ENCODE assay signal across 9 mouse cellular contexts in the genomic region with DNA sequence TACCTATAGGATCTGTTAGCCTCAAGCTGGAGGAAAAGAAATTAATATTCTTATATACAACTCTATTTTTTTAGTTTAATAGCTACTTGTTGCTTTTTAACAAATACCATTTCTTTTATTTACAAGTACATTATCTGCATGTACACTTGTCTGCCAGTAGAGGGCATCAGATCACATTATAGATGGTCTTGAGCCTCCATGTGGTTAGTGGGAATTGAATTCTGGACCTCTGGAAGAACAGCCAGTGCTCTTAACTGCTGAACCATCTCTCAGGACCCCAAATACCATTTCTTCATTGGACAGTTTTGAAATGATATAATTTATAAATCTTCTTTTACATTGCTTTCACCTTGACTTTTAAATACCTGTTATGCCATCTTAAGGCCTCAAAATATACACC. TPM values are rescaled to one million over a fixed set of nuclear protein-coding genes. Genes with fewer than 3 reads are reported as not detected.
DNase-seq lines count a peak whose midpoint lies in the region; ATAC-seq and TF ChIP-seq lines count a peak whose summit lies in the region.
"Had no signal": no experiment of that assay in that cellular context is flagged by ENCODE, and none has a peak within 500 bp of the region (broad histone marks: within the 10 kb centered on the region; RNA-seq: fewer than 3 reads in every experiment).

No protein-coding gene starts in this region.

- no peak overlapping the region for H3K4me2 ChIP-seq in embryonic facial prominence, embryonic 11.5 days (ENCODE audit: low read depth, low read length)
- no peak overlapping the region for H3K4me2 ChIP-seq in liver, postnatal 0 days (ENCODE audit: low read depth, low read length)
- H3K4me2 ChIP-seq in liver, embryonic 11.5 days = no peak overlapping the region
- H3K4me2 ChIP-seq: limb, embryonic 12.5 days had no signal

- no peaks in the 10 kb centered on the region for H3K36me3 ChIP-seq in embryonic facial prominence, embryonic 11.5 days (replicated peaks; ENCODE audit: control insufficient read depth, insufficient read depth, low read depth, low read length)
- peaks cover 4% of the 10 kb centered on the region; the same call in 1 of the 2 replicates for H3K36me3 ChIP-seq in embryonic facial prominence, embryonic 10.5 days (replicated peaks)
- no peaks in the 10 kb centered on the region for H3K36me3 ChIP-seq in liver, postnatal 0 days (replicated peaks; ENCODE audit: insufficient read depth, low read length)
- H3K36me3 ChIP-seq in liver, embryonic 11.5 days (ENCODE audit: control insufficient read depth, insufficient read depth, low read length) = no peaks in the 10 kb centered on the region
- H3K36me3 ChIP-seq: limb, embryonic 12.5 days had no signal

- H3K9me3 ChIP-seq in embryonic facial prominence, embryonic 11.5 days (replicated peaks; ENCODE audit: control insufficient read depth, low read length) = no peaks in the 10 kb centered on the region
- no peaks in the 10 kb centered on the region; the same call in 1 of the 2 replicates for H3K9me3 ChIP-seq in embryonic facial prominence, embryonic 10.5 days
- no peaks in the 10 kb centered on the region for H3K9me3 ChIP-seq in liver, postnatal 0 days (ENCODE audit: low read length)
- no peaks in the 10 kb centered on the region for H3K9me3 ChIP-seq in liver, embryonic 11.5 days (ENCODE audit: control insufficient read depth, low read length)

- H3K4me1 ChIP-seq in embryonic facial prominence, embryonic 11.5 days (ENCODE audit: control insufficient read depth, insufficient read depth, low read length) = no peaks in the 10 kb centered on the region
- H3K4me1 ChIP-seq in embryonic facial prominence, embryonic 10.5 days = no peaks in the 10 kb centered on the region
- H3K4me1 ChIP-seq in liver, postnatal 0 days (ENCODE audit: insufficient read depth) = no peaks in the 10 kb centered on the region
- no peaks in the 10 kb centered on the region for H3K4me1 ChIP-seq in liver, embryonic 11.5 days (replicated peaks; ENCODE audit: control insufficient read depth, insufficient read depth, low read length)
- H3K4me1 ChIP-seq: limb, embryonic 12.5 days had no signal

- peak; percentile 53 for DNase-seq in embryonic facial prominence, embryonic 11.5 days (ENCODE audit: low spot score)
- DNase-seq in embryonic facial prominence, embryonic 10.5 days (ENCODE audit: low spot score) = no peak
- no peak for DNase-seq in liver, postnatal 0 days
- no peak for DNase-seq in liver, embryonic 11.5 days (ENCODE audit: low spot score)
- DNase-seq in ZHBTc4 (ENCODE audit: low read depth, low spot score) = peak; percentile 33
- no peak for DNase-seq in frontal cortex, adult 2 months (ENCODE audit: extremely low spot score in 1 of 2, low spot score in 1 of 2)
- DNase-seq in left cerebral cortex, adult 9 months (ENCODE audit: low spot score in 2 of 2) = no peak

- TF ChIP-seq EP300 in liver, postnatal 0 days (IDR thresholded peaks at IDR 0.05; ENCODE audit: low read depth) = no peak

- H3K9ac ChIP-seq in embryonic facial prominence, embryonic 11.5 days (replicated peaks; ENCODE audit: low read length) = no peak overlapping the region
- no peak overlapping the region for H3K9ac ChIP-seq in liver, postnatal 0 days (replicated peaks)
- no peak overlapping the region for H3K9ac ChIP-seq in liver, embryonic 11.5 days (ENCODE audit: low read depth, low read length)
- H3K9ac ChIP-seq: limb, embryonic 12.5 days had no signal

- no peak overlapping the region for H3K4me3 ChIP-seq in embryonic facial prominence, embryonic 11.5 days (ENCODE audit: low read depth, low read length)
- no peak overlapping the region for H3K4me3 ChIP-seq in embryonic facial prominence, embryonic 10.5 days
- H3K4me3 ChIP-seq in liver, postnatal 0 days (ENCODE audit: low read depth, low read length) = no peak overlapping the region
- no peak overlapping the region for H3K4me3 ChIP-seq in liver, embryonic 11.5 days (ENCODE audit: low read depth, low read length)
- H3K4me3 ChIP-seq: limb, embryonic 12.5 days had no signal

- H3K27ac ChIP-seq in embryonic facial prominence, embryonic 11.5 days (replicated peaks; ENCODE audit: low read depth, low read length) = no peak overlapping the region
- H3K27ac ChIP-seq in embryonic facial prominence, embryonic 10.5 days (replicated peaks) = no peak overlapping the region
- no peak overlapping the region for H3K27ac ChIP-seq in liver, postnatal 0 days (ENCODE audit: low read depth)
- H3K27ac ChIP-seq in liver, embryonic 11.5 days (ENCODE audit: low read depth, low read length) = no peak overlapping the region
- H3K27ac ChIP-seq: limb, embryonic 12.5 days had no signal

- no peak for ATAC-seq in embryonic facial prominence, embryonic 11.5 days (replicated peaks; ENCODE audit: insufficient number of reproducible peaks, low FRiP score, low TSS enrichment, low read depth)
- ATAC-seq in liver, postnatal 0 days = no peak
- ATAC-seq in liver, embryonic 11.5 days (replicated peaks; ENCODE audit: low FRiP score) = no peak
- peak; percentile 63 for ATAC-seq in megakaryocyte, adult 5-6 weeks (ENCODE audit: poor library complexity, severe bottlenecking)

- TF ChIP-seq CTCF in liver, postnatal 0 days (IDR thresholded peaks at IDR 0.05; ENCODE audit: low read depth) = peak; percentile 67

- no peaks in the 10 kb centered on the region for H3K27me3 ChIP-seq in embryonic facial prominence, embryonic 11.5 days (ENCODE audit: control insufficient read depth, insufficient read depth, low read length)
- no peaks in the 10 kb centered on the region for H3K27me3 ChIP-seq in embryonic facial prominence, embryonic 10.5 days (replicated peaks; ENCODE audit: low read depth, poor library complexity, severe bottlenecking)
- H3K27me3 ChIP-seq in liver, postnatal 0 days (ENCODE audit: insufficient read depth, low read length) = no peaks in the 10 kb centered on the region
- no peaks in the 10 kb centered on the region for H3K27me3 ChIP-seq in liver, embryonic 11.5 days (replicated peaks; ENCODE audit: control insufficient read depth, insufficient read depth, low read length)
- H3K27me3 ChIP-seq: limb, embryonic 12.5 days had no signal

RNA-seq across cellular contexts. Expression of a gene that starts 9.2 kb away (rescaled TPM):
- 3.2 and 4.6 TPM in 2 replicates for polyA plus RNA-seq in embryonic facial prominence, embryonic 11.5 days (2014; fragmentation: Nextera tagmentation; extraction: Ambion mirVana)
- 3.3 and 3.7 TPM in 2 replicates for polyA plus RNA-seq in embryonic facial prominence, embryonic 10.5 days (2016; fragmentation: Nextera tagmentation; extraction: Ambion mirVana)
- polyA plus RNA-seq in liver, postnatal 0 days (2015; fragmentation: Nextera tagmentation; extraction: Ambion mirVana) = 1.1 TPM in 2 replicates
- polyA plus RNA-seq in liver, embryonic 11.5 days (2014; fragmentation: Nextera tagmentation; extraction: Ambion mirVana) = 5.2 and 5.4 TPM in 2 replicates
- 1.4 and 5.0 TPM in 2 replicates for total RNA-seq in megakaryocyte, adult 5-6 weeks (2015)
- total RNA-seq in megakaryocyte, adult 5-6 weeks (2017) = 0.98 and 2.8 TPM in 2 replicates
- polyA plus RNA-seq in frontal cortex, adult 2 months (2012; rRNA removed) = 4.2 and 4.9 TPM in 2 replicates

Comparison
In these comparisons a context has a peak if more than half of its experiments do, and no peak if none do; other contexts are left out.
1. DNase-seq: peak in embryonic facial prominence, embryonic 11.5 days (single experiment) and ZHBTc4 (single experiment); none in embryonic facial prominence, embryonic 10.5 days (single experiment), liver, postnatal 0 days (single experiment), liver, embryonic 11.5 days (single experiment), frontal cortex, adult 2 months (0 of 2) and left cerebral cortex, adult 9 months (0 of 2).